Mouse (Mus musculus) megakaryocyte, embryonic 14.5 days (primary cell): ENCODE data around the gene Cryl1.

ENCODE experiments used
- FLI1 ChIP-seq: IDR thresholded peaks from 2 replicates; pipeline ENCODE4 v1.6.1; 2012; ENCODE audit warnings: low read length, inconsistent platforms, mixed read lengths
- GATA1 ChIP-seq: IDR thresholded peaks from 3 replicates; pipeline ENCODE4 v1.6.1; 2012; ENCODE audit warnings: mixed read lengths, low read length, inconsistent platforms, borderline replicate concordance

- TF ChIP-seq GATA1, result no peak
- no peak for TF ChIP-seq FLI1
These were observed 139.0 kb downstream of the Cryl1 start for GRCm38 (mm10) chr14:57259341-57259740.
